Mouse (Mus musculus) limb, embryonic 14.5 days (tissue): ENCODE measurements around the gene Chrng. TPM values are rescaled to one million over a fixed set of nuclear protein-coding genes. Genes with fewer than 3 reads are reported as not detected.

Source experiments
- ATAC-seq: fragments of 200-750 bp; cut with Nextera tagmentation; 2 replicates; pipeline ENCODE4 v1.8.0; 2017; ENCODE audit warnings: low read depth, moderate number of reproducible peaks, moderate TSS enrichment; ENCODE audit not compliant: low FRiP score
- DNase-seq: peaks from one replicate; pipeline ENCODE4 v3.0.0-alpha.2; 2015; ENCODE audit warnings: low spot score
- H3K27ac ChIP-seq: fragments of 300-500 bp; sonication (generic); replicated peaks from 2 replicates; pipeline ENCODE4 v1.5.1; 2014; ENCODE audit warnings: low read depth, mild to moderate bottlenecking, low read length, moderate library complexity, mixed read lengths
- H3K27me3 ChIP-seq: fragments of 300-500 bp; sonication (generic); 2 replicates; pipeline ENCODE4 v1.6.1; 2014; ENCODE audit warnings: low read length, mixed read lengths; ENCODE audit not compliant: control insufficient read depth, insufficient read depth
- H3K36me3 ChIP-seq: fragments of 300-500 bp; sonication (generic); 2 replicates; pipeline ENCODE4 v1.6.1; 2014; ENCODE audit warnings: mild to moderate bottlenecking, low read length, moderate library complexity, mixed read lengths; ENCODE audit not compliant: control insufficient read depth, insufficient read depth
- H3K4me1 ChIP-seq: fragments of 300-500 bp; sonication (generic); 2 replicates; pipeline ENCODE4 v1.6.1; 2014; ENCODE audit warnings: antibody characterized with exemption, low read length, mixed read lengths; ENCODE audit not compliant: control insufficient read depth, insufficient read depth
- H3K4me2 ChIP-seq: fragments of 300-500 bp; sonication (generic); replicated peaks from 2 replicates; pipeline ENCODE4 v1.6.1; 2014; ENCODE audit warnings: low read depth, mild to moderate bottlenecking, low read length, moderate library complexity; ENCODE audit not compliant: severe bottlenecking
- H3K4me3 ChIP-seq: fragments of 300-500 bp; sonication (generic); replicated peaks from 2 replicates; pipeline ENCODE4 v1.5.1; 2014; ENCODE audit warnings: low read length
- H3K9ac ChIP-seq: fragments of 300-500 bp; sonication (generic); 2 replicates; pipeline ENCODE4 v1.6.1; 2014; ENCODE audit warnings: mild to moderate bottlenecking, low read depth, low read length, moderate library complexity; ENCODE audit not compliant: severe bottlenecking
- H3K9me3 ChIP-seq: fragments of 300-500 bp; sonication (generic); 2 replicates; pipeline ENCODE4 v1.6.1; 2016; ENCODE audit warnings: low read length; ENCODE audit not compliant: control insufficient read depth
- POLR2A ChIP-seq: fragments of 200-500 bp; IDR thresholded peaks from 2 replicates; pipeline ENCODE4 v1.8.0; 2012; ENCODE audit warnings: inconsistent platforms, mild to moderate bottlenecking, moderate library complexity, borderline replicate concordance; ENCODE audit not compliant: insufficient read depth, insufficient read length; ENCODE audit errors: extremely low read depth
- WGBS: fragments of 180-500 bp; shearing (Covaris S2); extraction: QIAGEN DNeasy Blood & Tissue Kit; methylation state at CpG from one replicate; pipeline ENCODE4 v1.1.7; 2014; 5-methylcytosine and 5-hydroxymethylcytosine counted together
- polyA plus RNA-seq, 2 experiments: library from polyadenylated mRNA; depleted of rRNA in 1 of 2; stranded (reverse) in 1 of 2; unstranded in 1 of 2; fragments of >200 nt; fragmentation: Nextera tagmentation in 1 of 2; extraction: Ambion mirVana in 1 of 2; gene quantifications; 2 replicates each; pipeline versions ENCODE4 v1.2.1 to v1.2.3; 2012 to 2014

Chrng gene
- polyA plus RNA-seq, 2 experiments, result 29.3 to 44.7 TPM

DNA sequence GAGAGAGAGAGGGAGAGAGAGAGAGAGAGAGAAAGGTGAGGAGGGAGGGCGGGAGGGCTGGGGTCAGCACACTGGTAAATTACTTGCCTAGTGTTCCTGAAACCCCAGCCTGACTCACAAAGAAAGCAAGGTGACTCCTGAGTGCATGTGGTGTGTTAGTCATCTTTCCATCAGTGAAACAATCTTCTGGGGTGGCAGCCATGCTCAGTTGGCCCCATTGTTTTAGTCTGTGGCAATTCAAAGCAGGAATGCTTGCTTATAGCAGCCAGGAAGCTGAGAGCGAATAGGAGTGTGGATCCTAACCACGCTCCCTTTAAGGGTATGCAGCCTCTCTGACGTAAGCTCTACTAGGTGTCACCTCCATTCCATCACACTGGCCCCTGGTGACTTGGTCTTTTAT is 50.7 kb downstream of the Chrng start:
- Histone ChIP-seq H3K27ac (no peak overlapping the region), H3K9ac (no peak overlapping the region), H3K4me2 (no peak overlapping the region), H3K36me3 (no peaks in the 10 kb centered on the region), H3K4me3 (no peak overlapping the region), H3K27me3 (peaks cover 8% of the 10 kb centered on the region), H3K4me1 (no peaks in the 10 kb centered on the region), H3K9me3 (no peaks in the 10 kb centered on the region)
- WGBS, result 62% methylated on average over 4 of the region's 4 CpGs
- no peak for ATAC-seq
- no peak for DNase-seq
- TF ChIP-seq POLR2A, result no peak

DNA sequence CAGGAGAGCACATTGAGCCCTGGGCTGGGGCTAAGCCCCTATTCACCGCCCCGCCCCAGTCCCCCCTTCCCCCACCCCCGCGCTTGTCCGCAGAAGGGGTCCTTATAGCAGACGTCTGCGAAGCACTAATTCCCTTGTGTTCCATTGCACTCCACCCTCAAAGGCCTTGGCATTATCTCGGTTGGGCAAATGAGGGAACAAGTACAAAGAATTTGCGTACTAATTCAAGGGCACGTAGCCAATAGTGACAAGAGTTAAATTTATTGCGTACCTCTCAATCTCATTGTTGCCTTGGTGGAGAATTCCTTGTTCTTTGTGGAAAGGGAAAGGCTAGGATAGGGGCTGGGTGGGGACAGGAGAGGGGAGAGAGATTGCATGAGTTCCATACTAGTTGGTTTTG is 53.2 kb downstream of the Chrng start:
- no peaks in the 10 kb centered on the region for H3K9me3 ChIP-seq
- no peak overlapping the region for H3K27ac ChIP-seq
- H3K27me3 ChIP-seq, result peaks cover 17% of the 10 kb centered on the region
- no peak for ATAC-seq
- WGBS, result 23% methylated on average over 11 of the region's 11 CpGs
- H3K36me3 ChIP-seq, result no peaks in the 10 kb centered on the region
- H3K4me1 ChIP-seq, result no peaks in the 10 kb centered on the region
- no peak overlapping the region for H3K4me3 ChIP-seq
- H3K4me2 ChIP-seq, result no peak overlapping the region
- H3K9ac ChIP-seq, result no peak overlapping the region
- no peak for DNase-seq
- TF ChIP-seq POLR2A, result no peak

DNA sequence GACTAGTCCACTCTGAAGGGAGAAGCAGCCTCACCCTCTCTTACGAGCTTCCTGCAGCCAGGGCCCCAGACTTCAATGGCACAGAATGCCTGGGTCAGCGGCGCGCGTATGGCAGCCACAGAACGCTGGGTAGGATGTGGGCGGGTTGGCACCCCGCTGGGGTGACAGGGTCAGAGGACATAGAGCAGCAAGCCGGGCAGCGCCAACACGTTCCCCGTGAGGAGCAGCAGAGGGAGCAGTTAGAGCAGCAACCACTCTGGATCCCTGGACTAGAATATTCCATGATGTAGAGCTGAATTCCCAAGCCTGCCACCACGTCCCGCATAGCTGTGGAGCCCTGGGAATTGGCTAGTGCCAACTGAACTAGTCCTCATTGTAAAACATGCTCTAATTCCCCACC is 54.0 kb downstream of the Chrng start:
- 9% methylated on average over 14 of the region's 14 CpGs for WGBS
- TF ChIP-seq POLR2A, result no peak
- Histone ChIP-seq H3K4me2 (no peak overlapping the region), H3K4me1 (no peaks in the 10 kb centered on the region; the same call in 1 of the 2 replicates), H3K36me3 (no peaks in the 10 kb centered on the region), H3K4me3 (no peak overlapping the region), H3K27ac (no peak overlapping the region), H3K27me3 (peaks cover 25% of the 10 kb centered on the region), H3K9ac (no peak overlapping the region), H3K9me3 (no peaks in the 10 kb centered on the region)
- DNase-seq, result no peak
- ATAC-seq, result no peak

DNA sequence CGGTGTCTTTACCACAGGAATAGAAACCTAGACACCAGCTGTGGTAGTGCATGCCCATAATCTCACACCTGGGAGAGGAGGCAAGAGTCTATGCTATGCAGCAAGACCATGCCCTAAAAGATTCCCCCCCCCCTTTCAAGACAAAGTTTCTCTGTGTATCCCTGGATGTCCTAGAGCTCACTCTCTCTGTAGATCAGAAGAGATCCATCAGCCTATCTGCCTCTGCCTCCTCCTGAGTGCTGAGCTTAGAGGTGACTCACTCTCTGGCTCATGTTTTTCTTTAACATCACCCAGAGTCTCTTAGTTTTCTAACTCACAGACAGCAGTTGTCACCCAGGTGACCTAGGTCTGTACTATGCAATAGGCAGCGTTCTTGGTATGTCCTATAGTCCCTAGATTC is 54.9 kb downstream of the Chrng start:
- H3K27me3 ChIP-seq, result peaks cover 33% of the 10 kb centered on the region
- ATAC-seq, result no peak
- WGBS, result 70% methylated on average over 2 of the region's 2 CpGs

More for the DNA sequence above, 54.9 kb downstream of the Chrng start:
- no peak for DNase-seq
- Histone ChIP-seq H3K9ac (no peak overlapping the region), H3K4me3 (no peak overlapping the region), H3K27ac (no peak overlapping the region), H3K9me3 (no peaks in the 10 kb centered on the region), H3K4me1 (peaks cover 6% of the 10 kb centered on the region; the same call in 1 of the 2 replicates), H3K36me3 (no peaks in the 10 kb centered on the region), H3K4me2 (no peak overlapping the region)
- TF ChIP-seq POLR2A, result no peak

Other genes starting within 250 kb of the Chrng start
- gene Alppl2, start 114.7 kb upstream of the Chrng start, polyA plus RNA-seq (2012; rRNA removed), result not detected in 2 replicates
- gene Alppl2, start 114.7 kb upstream of the Chrng start, polyA plus RNA-seq (2014; fragmentation: Nextera tagmentation; extraction: Ambion mirVana), result not detected in 2 replicates
- 0.05 and 0.19 TPM in 2 replicates for gene Alpi, start 103.1 kb upstream of the Chrng start, polyA plus RNA-seq (2012; rRNA removed)
- 0.10 TPM in 1 of 2 replicates, not detected in the other for gene Alpi, start 103.1 kb upstream of the Chrng start, polyA plus RNA-seq (2014; fragmentation: Nextera tagmentation; extraction: Ambion mirVana)
- gene Akp3, start 79.7 kb upstream of the Chrng start, polyA plus RNA-seq (2012; rRNA removed), result 0.04 and 0.11 TPM in 2 replicates
- not detected in 2 replicates for gene Akp3, start 79.7 kb upstream of the Chrng start, polyA plus RNA-seq (2014; fragmentation: Nextera tagmentation; extraction: Ambion mirVana)
- 1.4 and 2.0 TPM in 2 replicates for gene Ecel1, start 48.1 kb upstream of the Chrng start, polyA plus RNA-seq (2012; rRNA removed)
- 0.61 and 1.0 TPM in 2 replicates for gene Ecel1, start 48.1 kb upstream of the Chrng start, polyA plus RNA-seq (2014; fragmentation: Nextera tagmentation; extraction: Ambion mirVana)
- 0.17 and 0.18 TPM in 2 replicates for gene Prss56, start 21.3 kb upstream of the Chrng start, polyA plus RNA-seq (2012; rRNA removed)
- gene Prss56, start 21.3 kb upstream of the Chrng start, polyA plus RNA-seq (2014; fragmentation: Nextera tagmentation; extraction: Ambion mirVana), result 0.22 TPM in 1 of 2 replicates, not detected in the other
- gene Chrnd, start 14.1 kb upstream of the Chrng start, polyA plus RNA-seq (2012; rRNA removed), result 12.4 and 13.2 TPM in 2 replicates
- 3.6 and 6.2 TPM in 2 replicates for gene Chrnd, start 14.1 kb upstream of the Chrng start, polyA plus RNA-seq (2014; fragmentation: Nextera tagmentation; extraction: Ambion mirVana)
- gene Eif4e2, start 9.3 kb downstream of the Chrng start, polyA plus RNA-seq (2012; rRNA removed), result 84.7 and 118 TPM in 2 replicates
- gene Eif4e2, start 9.3 kb downstream of the Chrng start, polyA plus RNA-seq (2014; fragmentation: Nextera tagmentation; extraction: Ambion mirVana), result 139 and 144 TPM in 2 replicates
- 2.3 TPM in 2 replicates for gene Efhd1, start 59.7 kb downstream of the Chrng start, polyA plus RNA-seq (2012; rRNA removed)
- 2.2 and 2.5 TPM in 2 replicates for gene Efhd1, start 59.7 kb downstream of the Chrng start, polyA plus RNA-seq (2014; fragmentation: Nextera tagmentation; extraction: Ambion mirVana)
- 64.0 and 65.6 TPM in 2 replicates for gene Gigyf2, start 122.3 kb downstream of the Chrng start, polyA plus RNA-seq (2012; rRNA removed)
- gene Gigyf2, start 122.3 kb downstream of the Chrng start, polyA plus RNA-seq (2014; fragmentation: Nextera tagmentation; extraction: Ambion mirVana), result 47.7 and 57.5 TPM in 2 replicates
- 0.32 and 0.44 TPM in 2 replicates for gene Kcnj13, start 190.1 kb downstream of the Chrng start, polyA plus RNA-seq (2012; rRNA removed)
- 1.2 and 1.3 TPM in 2 replicates for gene Kcnj13, start 190.1 kb downstream of the Chrng start, polyA plus RNA-seq (2014; fragmentation: Nextera tagmentation; extraction: Ambion mirVana)